Mouse (Mus musculus): ENCODE measurements at regions not wholly inside any gene's neighbourhood (a gene's known extent, or its start where the extent isn't known, plus 50 kb on each side); places are given as distances from the start of the nearest gene placed in this dataset.

GRCm38 (mm10) chr2:117432923-117433322 is 90.1 kb upstream of the Rasgrp1 start:
- TF ChIP-seq CTCF (IDR thresholded peaks at IDR 0.05; ENCODE audit: low read depth, low read length), result no peak
- TF ChIP-seq POLR2A (IDR thresholded peaks at IDR 0.05; ENCODE audit: borderline replicate concordance, low read depth, low read length), result no peak
